Mouse (Mus musculus) layer of hippocampus, postnatal 14 days (tissue): ENCODE data around the gene Ptprd. TPM values are rescaled to one million over a fixed set of nuclear protein-coding genes. Genes with fewer than 3 reads are reported as not detected.
"Not testable (repeated sequence)": the region's sequence is repeated elsewhere in the genome, so short reads cannot be mapped to it uniquely, and the experiment has no call there.

Experiments used
- DNase-seq, 2 experiments: peaks; one replicate each; pipeline ENCODE4 v3.0.0; 2021 to 2022; ENCODE audit warnings: low spot score in 2 of 2, mixed read lengths in 1 of 2
- total RNA-seq, 2 experiments: library from RNA; stranded (reverse); gene quantifications; 2 replicates each; pipeline ENCODE4 v1.2.3; 2021

The Ptprd gene
- total RNA-seq, 2 experiments from 2014 or later, result 163 to 206 TPM

DNA sequence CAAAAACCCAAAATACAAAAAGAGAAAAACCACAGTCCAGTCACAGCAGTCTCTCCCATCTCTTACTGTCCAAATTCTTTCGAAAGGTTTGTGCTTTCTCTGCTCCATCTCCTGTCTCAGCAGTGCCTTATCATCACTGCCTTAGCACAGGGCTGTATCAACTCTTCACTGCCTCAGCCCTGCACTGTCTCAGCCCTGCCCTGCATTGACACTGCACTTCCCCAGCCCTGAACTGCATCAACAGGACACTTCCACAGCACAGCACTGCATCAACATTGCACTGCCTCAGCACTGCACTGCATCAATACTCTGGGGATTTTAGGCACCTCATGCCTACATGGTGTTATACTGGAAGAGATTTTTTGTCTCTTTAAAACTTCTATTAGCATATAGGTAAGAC lies 2135.7 kb downstream of the Ptprd start:
- DNase-seq, result no peak

DNA sequence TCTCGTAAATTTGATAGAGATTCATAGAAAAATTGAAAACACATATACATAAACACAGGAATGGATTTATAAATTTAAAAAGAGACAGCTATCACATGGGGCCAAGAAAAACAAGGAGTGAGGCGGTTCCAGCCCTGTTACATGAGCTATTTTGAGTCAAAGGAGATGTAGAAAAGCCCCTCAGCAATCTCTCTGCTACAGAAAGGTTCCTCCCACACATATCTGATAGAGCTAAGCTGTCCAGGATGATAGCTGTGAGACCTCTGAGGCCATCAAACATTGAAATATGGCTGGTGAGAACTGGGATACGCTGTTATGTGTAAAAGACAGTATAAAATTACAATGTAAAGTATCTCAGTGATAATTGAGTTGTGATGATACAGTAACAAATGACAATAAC lies 2138.5 kb downstream of the Ptprd start:
- no peak for DNase-seq

DNA sequence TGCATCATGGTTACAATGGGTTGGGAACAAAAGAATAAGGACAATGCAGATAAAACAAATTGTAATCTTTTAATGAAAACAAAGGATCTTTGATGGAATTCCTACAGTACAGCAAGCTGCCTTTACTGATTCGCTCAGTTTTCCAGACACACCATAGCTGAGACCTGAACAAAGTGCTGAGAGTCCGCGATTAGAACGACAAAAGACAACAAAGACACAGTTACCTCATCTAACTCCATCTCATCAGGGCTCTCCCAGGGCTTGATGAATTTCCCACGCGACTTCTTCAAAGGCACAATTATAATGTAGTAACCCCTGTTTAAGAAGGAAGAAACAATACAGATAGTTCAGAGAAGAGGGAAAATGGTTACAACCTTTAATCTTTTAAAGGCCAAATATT lies 2140.0 kb downstream of the Ptprd start:
- no peak for DNase-seq

DNA sequence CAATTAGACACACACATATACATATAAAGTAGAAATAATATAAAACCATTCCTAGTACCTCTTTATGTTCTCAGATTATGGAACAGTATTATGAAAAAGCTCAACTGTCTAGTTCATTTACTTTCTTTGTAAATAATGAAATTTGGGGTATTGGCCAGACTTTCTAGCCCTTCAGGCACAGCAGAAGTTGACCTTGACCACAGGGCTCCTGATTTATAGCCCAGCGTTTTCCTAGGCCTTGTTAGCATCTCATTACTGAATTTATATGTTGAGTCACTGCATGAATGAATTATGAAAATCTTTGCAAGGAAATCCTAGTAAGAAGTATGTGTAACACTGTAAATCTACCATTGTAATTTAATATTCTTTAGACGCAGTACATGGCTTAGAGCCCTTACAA lies 2154.9 kb downstream of the Ptprd start:
- no peak for DNase-seq

DNA sequence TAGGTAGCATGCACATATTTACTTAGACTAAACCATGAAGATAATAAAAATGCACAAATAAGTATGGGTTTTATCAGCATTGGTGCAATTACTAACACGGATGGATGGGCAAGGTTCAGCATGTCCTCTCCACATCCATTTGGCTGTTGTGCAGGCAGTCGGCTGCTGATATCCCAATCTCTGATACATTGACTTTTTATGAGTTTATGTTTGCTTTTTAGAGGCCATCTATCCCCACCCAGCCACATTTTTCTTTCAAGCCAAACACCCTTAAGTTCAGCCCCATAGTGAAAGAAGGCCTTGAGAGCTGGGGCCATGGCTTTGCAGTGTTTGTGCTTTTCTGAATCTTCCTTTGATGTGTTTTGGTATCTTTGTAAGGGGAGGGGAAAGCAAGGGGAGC lies 2166.1 kb downstream of the Ptprd start:
- DNase-seq, result no peak

DNA sequence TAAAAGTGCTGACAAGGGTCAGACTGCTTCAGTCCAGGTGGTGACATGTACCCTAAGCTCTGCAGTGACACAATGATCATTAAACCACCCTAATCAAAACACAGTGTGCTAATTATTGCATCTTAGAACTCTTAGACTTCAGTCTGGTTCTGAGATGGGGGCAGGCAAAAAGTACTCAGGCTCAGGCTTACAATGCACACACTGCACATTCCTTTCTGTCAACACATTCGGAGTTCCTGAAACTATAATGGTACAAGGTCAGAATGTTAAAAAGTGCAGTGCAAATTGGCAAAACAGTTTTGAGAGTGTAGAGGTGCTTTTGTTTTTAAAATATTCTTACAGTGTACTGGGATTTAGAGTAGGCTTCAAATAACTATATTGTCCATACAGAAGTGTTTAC lies 2167.0 kb downstream of the Ptprd start:
- no peak for DNase-seq

DNA sequence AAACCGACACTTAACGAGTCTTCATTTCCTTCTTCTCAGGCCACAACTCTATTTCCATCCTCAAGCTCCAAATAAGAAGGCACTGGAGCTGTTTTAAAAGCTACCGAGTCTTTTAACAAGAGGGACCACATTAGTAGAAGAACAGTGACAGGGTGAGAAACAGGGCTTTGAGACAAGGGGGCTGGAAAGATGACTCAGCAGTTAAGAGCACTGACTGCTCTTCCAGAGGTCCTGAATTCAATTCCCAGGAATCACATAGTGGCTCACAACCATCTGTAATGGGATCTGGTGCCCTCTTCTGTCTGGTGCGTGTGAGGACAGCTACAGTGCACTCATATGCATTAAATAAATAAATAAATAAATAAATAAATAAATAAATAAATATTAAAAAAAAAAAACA lies 2174.6 kb downstream of the Ptprd start:
- DNase-seq, result not testable (repeated sequence)

DNA sequence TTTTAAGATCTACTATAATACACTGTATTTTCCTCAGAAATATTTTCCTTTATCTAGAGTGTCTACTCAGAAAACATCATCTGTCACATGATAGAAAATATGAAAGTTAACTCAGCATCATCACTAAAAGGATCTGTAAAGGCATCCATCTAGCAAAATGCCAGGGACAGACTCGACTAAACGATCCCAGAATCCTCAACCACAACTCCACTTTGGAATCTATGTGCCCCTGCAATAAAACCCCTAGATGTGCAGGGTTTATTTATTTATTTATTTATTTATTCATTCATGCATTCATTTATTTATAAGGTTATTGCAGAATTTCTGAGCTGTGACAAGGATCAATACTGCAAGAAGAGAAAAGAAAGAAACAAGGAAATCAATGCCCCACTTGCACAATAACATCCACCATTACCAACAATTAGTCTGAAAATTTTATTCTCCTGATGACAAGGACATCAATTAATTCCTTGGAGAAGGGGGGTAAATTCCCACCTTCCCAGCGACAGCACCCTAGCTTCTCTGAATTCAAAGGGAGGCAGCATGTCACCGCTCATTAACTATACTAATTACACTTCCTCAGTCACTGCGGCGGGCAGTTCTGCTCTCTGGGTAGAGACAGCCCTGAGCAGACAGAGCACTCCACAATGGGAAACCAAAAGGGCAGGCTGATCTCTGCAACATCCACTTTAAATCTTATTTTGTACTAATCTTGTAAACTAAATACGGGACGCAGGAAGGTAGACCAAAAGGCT lies 2186.0 kb downstream of the Ptprd start:
- no peak for DNase-seq

DNA sequence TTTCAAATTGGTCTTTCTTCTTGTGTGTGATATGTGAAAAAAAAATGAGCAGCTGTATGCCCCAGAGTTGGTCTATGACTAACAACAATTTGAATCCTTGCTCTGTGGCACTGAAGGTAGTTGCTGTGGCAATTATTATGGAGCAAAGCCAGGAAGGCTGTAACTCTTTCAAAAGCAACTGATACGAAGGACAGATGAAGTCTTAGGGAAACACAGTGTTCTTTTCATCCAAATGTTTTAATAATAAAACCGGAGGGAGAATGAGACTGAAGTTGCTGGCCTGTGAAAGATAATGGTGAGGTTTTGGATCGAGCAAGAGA lies 2187.3 kb downstream of the Ptprd start:
- DNase-seq, result no peak

DNA sequence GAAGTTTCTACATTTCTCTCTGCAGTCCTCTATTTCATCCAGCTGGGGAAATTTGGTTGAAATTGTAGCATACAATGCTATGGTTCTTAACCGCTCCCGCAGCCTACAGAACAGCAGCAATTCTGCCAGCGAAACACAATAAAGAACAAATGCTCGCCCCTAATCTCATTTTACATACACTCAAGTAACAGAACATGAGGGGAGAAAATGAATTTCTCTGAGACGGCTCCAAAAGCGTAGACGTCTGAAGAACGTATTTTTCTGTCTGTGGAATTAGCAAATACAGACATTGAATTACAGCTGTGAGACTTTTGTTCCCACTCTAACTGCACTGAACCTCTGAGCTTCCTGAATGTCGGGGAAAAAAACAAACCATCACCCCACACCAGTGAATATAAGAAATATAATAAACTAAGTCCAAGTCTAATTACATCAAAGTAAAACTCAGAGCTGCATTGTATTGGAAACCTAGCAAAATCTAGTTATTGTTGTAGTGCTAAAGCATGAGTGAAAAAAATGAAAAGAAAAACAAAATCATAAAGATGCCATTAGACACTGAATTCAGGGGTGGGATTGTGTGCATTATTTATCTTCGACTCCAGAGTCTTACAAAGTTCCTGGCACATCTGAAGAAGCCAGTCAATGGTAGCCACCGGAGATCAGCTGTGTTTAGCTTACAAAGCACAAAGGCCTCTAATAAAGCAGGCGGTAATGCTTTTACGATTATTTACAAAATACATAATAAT lies 2187.8 kb downstream of the Ptprd start:
- DNase-seq, result no peak

DNA sequence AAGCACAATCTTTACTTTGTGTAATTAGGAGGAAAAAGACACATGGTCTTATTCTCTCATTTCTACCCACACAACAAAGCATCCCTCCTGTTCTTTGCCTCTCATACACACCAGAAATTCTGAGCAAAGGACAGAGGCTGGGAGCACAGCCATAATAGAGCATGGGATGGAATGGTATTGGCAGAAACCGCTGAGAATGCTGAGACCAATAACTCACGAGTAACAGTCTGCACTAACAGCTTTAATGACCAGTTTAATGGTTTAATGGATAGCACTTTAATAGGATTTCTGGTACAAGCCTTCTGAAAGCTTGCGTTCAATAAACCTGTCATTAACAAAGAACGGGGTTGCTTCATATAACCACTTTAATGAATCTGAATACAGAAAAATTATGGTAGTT lies 2190.1 kb downstream of the Ptprd start:
- DNase-seq, result peak in 1 of 2 experiments; percentile 42

DNA sequence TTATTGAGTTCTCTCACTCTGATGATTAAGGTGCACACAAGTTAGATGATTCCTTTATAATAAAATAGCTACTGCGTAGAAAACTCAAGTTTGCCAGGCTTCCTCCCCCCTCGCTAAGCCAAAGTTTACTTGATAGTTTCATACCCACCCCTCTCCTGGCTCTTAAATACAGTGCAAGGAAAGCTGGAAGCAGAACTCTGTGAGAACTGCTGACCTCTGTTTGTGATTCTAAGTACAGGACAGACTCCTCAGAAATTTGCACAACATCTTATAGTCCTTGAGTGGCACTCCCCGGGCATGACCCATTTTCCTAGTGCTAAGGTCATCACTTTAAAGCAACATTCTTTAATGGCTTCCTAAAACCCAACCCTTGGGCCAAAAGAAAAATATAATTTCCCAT lies 2196.7 kb downstream of the Ptprd start:
- DNase-seq, result no peak

DNA sequence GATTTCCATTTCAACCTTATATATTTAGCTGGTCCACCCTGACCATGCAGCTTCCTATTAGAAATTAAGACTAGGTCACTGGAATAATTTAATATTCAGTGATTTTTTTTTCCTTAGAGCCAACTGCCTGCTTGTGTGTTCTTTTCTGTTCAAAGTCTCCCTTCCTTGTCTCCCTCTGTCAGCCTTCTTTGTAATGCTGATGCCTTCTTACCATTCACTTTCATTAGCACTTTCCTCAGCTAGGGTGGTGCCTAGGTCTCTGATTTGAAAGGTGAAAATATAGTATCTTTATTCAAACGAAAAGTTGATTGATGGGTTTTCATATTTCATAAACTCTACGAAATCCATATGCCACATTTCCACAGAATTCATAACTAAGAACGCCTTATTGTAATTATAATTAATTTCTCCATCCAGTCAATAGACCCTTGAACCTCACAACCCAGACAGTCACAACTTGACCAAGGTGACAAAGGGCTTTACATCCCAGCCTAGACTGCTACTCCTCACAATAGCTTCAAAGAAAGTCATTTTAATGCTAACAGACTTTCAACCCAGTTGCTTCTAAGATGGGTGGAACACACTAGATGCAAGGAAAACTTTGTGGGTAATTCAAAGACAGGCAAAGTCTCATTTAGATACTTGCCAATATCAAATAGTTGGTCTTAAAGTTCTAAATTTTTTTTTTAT lies 2197.5 kb downstream of the Ptprd start:
- no peak for DNase-seq

DNA sequence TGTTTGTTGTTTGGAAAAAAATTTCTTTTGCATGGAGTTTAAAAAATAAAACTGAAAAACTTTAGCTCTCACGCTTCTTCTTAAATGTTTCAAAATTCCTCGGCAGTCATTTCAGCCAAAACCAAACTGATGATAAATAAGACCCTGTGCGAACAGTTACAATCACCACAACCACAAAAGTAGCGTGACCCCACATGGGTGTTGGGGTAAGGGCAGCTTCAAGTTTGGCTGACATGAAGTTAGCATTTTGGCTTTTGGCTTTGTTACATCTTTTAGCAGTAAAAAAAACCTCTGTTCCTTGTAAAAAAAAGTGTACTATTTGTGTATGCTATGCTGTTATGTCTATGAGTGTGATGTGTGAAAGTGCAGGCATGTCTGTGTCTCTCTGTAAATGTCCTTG lies 2203.2 kb downstream of the Ptprd start:
- DNase-seq, result no peak

DNA sequence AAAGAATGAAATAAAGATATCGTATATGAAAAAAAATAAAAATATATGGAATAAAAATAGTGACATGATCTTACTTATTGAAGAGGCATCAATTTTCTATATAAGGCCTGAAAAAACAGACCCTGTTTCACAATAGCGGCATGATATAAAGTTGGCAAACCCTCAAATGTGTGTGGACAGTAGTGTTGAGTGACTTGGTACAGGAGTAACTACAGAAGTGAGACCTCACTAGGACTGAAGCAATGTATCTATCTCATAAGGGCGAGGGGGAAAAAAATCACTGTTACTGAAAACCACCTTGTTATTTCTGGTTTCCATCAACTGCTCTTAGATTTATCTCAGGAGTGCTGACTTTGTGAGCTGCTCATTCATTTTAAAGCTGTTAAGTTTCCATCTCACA lies 2204.5 kb downstream of the Ptprd start:
- DNase-seq, result no peak

DNA sequence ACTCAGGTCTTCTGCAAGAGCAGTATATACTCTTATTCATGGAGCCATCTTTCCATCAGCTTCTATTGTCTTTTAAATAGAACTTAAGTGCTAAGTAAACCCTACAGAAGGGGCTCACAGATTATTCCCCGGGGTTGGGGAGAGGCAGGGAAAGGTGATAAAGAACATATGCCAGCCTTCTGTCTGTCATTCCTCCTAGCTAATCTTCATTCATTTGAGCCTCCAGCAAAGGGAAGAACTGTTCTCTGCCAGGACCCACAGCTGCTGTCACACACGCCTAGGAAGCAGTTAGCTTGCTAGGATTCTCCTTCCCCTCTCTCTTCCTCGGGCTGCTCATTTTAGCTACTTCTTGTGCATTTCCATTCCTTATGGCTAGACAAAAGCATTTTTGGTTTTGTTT lies 2205.0 kb downstream of the Ptprd start:
- no peak for DNase-seq

DNA sequence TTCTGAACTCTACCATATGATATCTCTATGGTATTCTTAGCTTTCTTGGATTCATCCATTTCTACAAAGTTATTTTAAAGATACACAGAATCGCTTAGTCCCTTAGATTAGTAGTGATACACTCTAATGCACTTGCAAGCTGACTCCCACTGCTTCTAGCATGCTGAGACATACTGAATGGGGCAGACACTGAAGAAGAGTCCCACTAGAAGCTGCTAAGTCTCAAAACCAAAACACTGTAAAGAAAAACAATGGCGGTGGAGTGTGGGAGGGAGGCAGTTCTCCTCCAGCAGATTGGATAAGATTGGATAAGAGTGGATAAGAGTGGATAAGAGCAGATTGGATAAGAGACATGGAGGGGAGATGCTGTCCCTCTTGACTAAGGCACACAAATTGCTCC lies 2207.6 kb downstream of the Ptprd start:
- no peak for DNase-seq

DNA sequence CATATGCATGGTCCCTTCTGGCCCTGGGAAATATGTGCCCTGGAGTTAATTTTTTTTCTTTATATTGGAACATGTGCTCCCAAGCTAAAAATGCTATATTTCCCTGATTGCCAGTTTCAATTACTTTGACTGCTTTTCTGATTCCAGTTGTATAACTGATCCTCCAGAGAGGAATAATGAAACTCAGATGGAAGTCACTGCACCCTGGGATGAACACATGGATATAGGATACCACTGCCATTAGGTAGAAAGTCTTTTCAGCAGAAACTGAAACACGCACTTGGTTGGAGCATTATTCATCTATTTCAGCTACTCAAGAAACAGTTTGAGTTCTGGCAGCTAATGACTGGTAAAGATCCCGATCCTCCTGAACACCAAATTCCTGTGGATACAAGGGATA lies 2211.5 kb downstream of the Ptprd start:
- no peak for DNase-seq

DNA sequence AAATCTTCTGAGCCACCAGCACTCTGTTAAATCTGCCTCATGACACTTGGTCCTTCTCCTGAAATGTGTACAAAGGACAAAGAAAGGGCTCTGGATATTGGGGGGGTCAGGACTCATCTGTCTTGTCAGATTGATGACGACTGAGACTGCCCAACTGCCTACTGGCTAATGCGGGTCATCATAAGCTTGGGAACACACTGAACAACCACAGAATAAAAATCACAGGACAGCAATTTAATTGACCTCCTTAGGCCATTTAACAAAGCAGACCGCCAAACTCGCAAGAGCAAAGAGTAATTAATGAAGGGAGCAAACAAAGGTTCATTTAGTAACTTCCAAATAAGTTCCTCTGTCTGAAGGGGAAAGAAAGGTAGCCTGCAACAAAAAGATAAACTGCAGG lies 2215.9 kb downstream of the Ptprd start:
- no peak for DNase-seq

DNA sequence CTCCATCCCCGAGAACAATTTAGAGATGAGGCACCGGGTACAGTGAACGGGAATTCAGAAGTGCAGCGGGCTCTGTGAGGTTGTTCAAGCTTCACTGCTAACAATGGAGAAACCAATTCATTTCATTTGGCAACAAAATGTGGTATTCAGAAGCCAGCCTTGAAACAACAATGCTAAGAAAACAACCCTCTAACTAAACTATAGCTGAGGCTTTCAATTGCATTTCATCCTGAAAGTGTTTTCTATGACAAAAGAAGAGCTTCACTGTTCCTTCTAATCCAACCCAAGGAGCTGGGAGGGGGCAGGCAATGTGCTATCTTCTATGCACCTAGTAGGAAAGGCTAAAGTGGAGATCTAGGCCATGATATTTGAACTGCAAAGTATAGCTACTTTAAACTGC lies 2217.2 kb downstream of the Ptprd start:
- DNase-seq, result no peak

DNA sequence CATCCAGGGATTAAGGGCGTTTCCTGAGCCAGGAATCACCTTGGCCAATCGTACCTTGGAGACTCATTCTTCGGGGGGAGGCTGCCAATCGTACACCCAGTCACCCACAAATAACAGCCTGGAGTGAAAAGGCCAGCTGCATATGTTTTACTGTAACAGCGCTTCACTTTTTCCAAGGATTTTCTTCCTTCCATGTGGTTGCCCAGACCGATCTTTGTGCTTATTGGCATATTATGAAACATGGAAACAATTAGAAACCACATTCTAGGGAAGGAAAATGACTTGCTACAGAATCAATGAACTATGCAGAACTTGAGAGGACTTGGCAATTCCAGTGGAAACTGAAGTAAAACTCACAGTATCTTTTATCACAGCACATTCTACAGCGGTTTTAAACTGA lies 2218.7 kb downstream of the Ptprd start:
- DNase-seq, result no peak

DNA sequence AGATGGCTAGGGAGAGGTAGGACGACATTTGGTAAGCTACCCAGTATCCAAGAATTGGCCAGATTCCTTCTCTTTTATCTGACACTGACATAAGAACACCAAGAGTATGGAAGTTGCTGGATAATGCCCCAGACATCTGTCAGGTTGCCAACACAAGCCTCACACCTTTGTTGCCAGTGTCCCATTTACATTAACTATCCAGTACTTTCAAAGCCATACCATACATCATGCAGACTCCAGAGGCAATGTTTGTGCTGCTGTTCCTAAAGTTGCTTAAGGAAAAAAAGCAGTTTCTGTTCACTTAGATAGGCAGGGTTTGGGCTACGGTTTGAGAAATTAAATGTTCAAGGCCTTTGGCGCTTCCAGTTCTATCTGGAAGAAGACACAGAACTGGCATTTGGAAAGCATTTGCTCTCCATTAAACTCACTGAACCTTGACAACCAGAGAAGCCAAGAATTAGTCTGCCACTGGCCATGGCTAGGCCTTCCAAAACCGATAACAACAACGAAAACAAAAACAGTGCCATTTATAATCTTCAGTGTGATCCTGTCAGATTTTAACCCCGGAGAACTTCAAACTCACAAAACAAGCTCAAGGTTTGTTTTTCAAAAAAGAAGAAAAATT lies 2220.0 kb downstream of the Ptprd start:
- DNase-seq, result no peak
